Mouse (Mus musculus): ENCODE data around the gene Cdc42ep2.
A peak's percentile ranks its signal among the peaks of the same experiment; 100 is the strongest.

The Cdc42ep2 gene

DNA sequence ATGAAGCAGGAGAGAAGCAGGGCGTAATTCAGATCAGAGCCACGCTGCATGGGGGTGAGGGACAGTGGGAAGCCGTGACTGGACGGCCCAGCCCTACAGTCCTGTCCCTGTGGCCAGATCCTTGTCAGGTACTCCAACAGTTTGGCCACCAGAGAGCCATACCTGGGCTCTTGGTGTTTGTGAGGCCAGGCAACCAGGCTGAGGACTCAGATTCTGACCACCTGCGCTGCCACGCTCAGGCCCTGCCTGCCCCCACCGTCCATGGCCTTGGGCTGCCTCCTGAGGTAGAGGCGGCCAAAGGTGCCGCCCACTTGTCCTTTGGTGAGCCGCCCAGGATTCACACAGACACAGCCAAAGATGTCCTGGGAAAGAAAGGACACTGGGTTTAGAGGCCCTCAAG lies 16.0 kb upstream of the Cdc42ep2 start:
- DNase-seq (ENCODE audit: low spot score), result no peak

DNA sequence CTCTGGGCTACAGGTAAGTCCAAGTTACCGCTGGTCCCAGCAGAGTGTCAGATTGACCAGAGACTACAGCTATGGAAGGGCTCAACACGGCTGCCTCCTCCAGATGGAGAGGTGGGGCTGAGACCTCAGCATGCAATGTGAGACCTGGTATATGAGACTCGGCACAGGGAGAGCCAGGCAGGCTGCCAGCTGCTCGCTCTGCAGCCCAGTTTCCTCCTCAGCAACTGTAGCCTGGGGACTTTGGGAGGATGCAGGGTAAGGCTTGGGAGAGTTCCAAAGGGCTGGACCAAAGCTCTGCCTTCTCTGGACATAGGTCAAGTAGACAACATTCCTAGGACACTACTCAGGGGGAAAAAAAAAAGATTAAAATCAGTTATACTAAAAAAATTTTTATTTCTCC lies 15.6 kb upstream of the Cdc42ep2 start:
- DNase-seq (ENCODE audit: low spot score), result no peak

DNA sequence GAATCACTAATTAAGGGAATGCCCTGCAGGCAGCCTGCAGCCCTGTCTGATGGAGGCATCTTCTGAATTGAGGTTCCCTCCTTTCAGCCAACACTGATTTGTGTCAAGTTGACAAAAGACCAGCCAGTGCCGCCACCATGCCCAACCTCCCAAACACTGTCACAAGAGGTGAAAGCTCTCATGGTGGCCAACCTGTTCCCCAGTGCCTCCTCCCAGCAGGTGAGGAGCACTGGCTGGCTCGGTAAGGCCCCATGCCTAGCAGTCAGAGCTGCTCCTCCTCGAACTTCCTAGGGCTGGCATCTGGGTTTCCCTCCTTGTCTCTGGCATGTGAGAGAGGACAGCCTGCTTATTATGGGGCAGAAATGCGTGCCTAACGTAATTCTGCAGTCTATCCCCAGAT lies 15.1 kb upstream of the Cdc42ep2 start:
- DNase-seq (ENCODE audit: low spot score), result no peak

DNA sequence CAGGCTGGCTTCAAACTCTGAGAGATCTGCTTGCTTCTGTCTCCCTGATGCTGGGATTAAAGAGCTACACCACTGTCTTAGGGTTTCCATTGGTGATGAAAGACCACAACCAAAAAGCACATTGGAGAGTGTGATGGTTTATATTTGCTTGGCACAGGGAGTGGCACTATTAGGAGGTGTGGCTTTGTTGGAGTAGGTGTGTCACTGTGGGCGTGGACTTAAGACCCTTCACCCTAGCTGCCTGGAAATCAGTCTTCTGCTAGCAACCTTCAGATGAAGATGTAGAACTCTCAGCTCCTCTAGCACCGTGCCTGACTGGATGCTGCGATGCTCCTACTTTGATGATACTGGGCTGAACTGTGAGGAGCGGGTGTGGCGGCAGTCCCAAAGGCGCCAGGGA lies 13.9 kb upstream of the Cdc42ep2 start:
- DNase-seq (ENCODE audit: low spot score), result no peak

DNA sequence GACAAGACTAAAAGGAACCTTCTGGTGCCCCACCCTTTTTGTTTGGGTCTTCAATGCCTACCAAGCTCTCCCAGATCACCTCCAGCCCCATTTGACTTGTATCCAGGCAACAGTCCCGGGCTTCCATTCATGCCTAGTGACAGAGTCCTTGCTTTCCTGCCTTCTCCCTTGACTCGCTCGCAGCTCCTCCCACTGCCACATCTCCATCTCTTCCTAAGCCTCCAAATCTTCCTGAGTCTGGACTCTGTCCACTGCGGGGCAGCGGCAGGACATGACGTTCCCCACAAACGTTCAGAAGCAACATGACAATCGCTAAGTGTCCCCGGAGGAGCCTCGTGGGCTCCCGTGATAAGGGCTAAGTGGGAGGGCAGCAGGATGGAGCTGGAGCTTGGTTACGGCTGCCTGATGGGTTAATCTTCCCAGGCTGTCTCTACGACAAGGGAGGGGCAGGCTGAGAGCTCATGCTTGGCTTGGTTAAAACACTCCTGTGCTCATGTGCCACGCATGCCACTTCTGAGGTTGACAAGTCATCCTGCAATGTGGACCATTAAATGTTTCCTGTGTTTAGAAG lies 13.3 kb upstream of the Cdc42ep2 start:
- DNase-seq (ENCODE audit: low spot score), result no peak

DNA sequence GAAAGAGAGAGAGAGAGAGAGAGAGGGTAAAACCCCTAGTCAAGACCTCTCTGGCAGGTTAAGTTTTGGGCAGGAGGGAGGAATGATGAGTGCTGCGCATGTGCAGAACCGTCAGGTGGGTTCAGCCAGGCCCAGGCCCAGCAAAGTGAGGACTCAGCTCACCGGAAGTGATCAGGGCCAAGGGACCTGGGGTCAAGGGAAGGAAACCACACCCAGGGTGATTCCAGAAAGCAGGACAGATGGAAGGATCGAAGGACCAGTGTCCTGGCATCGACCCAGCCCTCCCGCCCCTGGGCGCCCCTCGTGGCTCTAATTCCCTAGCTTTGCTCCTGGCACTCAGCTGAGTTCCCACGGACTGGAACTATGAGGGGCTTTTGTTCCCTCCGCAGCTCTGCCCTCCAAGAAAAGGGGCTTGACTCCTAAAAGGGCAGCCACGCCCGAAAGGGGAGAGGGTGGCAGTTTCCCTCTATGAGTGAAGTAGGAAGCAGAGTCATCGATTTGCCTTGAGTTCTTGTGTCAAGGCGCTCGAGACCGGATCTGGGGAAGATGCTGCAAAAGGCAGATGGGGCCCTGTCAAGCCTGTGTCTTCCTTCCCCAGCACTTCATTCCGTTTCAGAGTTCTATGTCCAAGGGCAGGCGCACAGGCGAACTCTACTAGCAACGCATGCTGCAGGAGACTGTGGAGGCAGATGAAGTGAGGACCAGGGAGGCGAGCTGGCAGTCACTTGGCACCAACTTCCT lies 12.6 kb upstream of the Cdc42ep2 start:
- no peak for DNase-seq (ENCODE audit: low spot score)

DNA sequence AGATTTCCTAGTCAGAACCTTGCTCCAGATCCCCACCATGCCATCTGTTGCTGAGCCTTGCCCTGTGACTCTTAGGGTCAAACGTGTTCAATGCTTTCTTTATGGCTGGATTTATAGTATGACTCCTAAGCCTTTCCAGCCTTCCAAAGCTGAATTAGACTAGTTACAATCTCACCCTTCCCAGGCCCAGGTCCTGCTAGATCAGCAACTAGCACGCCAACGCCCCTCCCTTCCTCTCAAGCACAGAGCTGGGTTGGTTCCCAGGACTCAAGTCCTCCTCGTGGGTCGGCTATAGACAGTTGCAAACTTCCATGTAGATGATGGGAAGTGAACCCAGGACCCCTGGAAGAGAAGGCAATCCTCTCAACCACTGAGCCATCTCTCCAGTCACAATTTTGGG lies 11.1 kb upstream of the Cdc42ep2 start:
- no peak for DNase-seq (ENCODE audit: low spot score)

DNA sequence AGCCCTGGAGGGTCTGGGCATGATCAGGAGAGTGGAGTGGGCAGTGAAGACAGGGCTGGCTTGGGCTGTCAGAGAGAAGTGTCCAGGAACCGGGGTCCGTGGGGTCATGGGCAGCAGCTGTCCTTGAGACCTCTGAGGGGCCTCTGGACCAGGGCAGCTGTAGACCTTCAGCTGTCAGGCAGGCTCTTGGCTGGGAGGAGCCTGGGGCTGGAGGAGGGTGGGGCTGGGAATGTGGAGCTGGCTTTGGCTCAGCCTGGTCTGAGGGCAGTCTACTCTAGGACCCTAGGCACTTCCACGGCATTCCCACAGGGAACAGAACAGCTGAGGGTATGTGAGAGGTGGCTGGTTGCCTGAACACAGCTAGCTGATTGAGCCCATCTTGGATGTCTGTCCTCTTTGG lies 10.7 kb upstream of the Cdc42ep2 start:
- no peak for DNase-seq (ENCODE audit: low spot score)

DNA sequence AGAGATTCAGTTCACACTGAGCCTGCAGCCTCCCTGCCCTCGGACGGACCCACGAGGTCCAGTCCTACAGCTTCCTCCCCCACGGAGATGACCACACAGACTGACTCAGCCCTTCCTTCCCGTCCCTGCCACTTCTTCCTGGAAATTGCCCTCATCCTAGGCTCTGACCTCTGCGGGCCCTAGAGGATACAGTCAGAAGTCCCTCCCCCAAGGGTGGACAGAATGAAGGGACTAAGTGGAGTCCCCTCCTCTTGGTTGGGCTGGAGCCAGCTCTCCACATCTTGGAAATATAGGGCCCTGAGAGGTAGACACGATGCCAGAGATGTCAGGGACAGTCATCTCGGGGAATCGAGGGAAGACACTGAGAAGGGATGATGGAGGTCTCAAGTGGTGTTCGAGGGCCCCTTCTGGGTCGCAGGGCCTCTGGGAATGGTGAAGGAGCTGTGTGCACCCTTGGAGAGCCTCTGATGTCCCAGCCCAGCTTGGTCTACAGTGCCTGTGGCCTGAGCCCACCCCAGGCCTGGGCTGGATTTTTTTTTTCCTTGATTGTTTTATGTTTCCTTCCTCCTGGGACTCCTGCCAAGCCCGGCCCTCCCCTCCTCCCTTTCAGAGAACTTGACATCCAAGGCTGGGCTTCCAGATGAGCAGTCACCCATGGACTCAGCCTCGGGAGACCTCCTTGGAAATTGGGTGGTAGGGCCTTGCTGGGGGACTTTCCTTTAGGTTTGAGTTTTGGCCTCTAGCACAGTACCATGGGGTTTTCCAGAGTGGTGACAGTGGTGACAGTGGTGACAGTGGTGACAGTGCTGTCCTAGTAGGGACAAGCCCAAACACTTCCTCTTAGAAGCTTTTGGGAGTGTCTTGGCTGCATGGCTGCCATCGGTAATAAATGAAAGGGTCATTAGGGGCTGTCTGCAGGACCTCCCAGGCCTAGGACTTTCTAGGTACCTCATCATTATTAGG lies 5.3 kb upstream of the Cdc42ep2 start:
- no peak for DNase-seq (ENCODE audit: low spot score)

DNA sequence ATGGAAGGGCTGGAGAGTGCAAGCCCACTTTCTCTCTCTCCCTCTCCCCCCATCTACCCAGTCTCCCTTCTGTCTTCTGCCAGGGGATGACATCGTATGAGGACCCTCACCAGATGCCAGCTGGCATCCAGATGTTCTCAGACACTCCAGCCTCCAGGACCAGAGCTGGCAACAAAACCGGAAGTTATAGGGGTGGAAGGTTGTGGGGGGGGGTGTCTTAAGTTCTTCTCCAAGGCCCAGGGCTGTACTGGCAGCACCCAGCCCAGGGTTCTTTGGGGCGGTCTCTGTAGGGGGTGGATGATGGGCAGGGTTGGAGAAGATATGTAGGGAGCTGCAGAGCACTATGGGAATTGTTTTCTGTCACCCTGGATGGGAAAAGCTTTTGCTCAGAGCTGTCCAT lies 3.9 kb upstream of the Cdc42ep2 start:
- no peak for DNase-seq (ENCODE audit: low spot score)

DNA sequence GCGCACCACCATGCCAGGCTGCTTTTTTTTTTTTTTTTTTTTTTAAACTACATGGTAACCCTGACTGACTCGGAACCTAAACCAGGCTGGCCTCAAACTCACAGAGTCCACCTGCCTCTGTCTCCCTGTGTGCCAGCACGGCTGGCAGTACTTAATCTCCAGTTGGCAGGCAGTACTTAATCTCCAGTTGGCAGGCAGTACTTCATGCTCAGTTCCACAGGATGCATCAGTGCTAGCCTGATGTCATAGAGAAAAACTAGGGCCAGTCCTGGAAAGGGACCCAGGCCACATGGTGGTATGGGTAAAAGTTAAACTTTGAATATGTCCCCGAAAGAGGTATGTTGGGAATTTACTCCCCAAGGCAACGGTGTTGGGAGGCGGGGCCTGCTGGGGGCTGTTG lies 3.5 kb upstream of the Cdc42ep2 start:
- no peak for DNase-seq (ENCODE audit: low spot score)

DNA sequence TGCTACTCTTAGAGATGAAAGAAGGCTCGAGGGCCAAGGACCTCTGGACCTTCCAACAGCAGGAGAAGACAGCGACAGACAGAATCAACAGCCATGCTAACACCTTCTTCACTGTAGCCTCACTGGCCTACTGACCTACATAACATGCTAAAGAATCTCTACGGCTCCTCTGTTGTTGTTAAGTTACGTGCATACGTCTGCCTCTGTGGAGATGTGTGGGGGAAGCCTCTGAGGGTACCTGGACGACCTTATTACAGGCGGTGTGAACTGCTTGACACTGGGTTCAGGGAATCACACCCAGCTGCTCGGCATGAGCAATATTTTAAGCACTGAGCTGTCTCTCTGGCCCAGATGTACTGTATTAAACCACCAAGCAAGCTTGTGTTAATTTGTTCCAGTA lies 2.9 kb upstream of the Cdc42ep2 start:
- no peak for DNase-seq (ENCODE audit: low spot score)

DNA sequence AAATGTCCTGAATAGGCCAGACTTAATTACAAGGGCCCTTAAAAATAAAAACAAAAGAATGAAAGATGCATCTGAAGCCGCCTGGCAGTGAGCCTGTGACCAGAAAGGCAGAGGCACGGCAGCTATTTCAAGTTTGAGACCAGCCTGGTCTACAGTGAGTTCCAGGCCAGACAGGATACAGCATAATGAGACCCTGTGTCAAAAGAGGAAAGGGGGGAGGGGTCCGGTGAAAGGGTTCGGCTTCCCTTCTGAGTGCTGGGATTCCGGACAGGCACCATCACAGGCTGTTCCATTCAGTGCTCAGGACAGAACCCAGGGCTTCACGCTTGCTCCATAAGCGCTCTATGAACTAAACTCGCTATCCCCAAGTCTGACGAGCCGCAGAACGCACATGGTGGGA lies 2.4 kb upstream of the Cdc42ep2 start:
- no peak for DNase-seq (ENCODE audit: low spot score)

DNA sequence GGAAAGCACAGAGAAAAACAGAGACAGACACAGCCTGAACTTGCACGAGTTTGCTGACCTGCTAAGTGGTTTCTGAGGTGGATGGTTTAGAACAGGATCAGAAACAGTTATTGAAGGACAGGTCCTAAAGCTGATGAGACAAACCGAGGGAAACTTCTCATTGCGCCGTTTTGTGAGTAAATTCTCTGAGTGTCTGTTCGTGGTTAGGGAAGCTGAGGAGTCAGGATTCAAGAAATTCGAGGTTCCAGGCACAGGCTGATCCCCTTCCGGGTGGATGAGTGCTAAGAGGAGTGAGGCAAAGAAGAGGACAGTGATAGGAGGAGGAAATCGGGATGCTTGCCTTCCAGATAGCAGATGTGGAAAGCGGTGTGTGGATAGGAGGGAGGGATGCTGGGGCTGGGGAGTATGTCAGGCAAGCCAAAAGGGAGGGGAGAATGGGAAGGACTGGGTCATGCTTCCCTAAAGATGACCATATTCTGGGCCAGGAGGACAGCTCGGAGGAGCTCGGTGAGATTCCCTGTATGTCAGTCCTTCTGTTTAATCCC lies 767 bp upstream of the Cdc42ep2 start:
- no peak for DNase-seq (ENCODE audit: low spot score)

DNA sequence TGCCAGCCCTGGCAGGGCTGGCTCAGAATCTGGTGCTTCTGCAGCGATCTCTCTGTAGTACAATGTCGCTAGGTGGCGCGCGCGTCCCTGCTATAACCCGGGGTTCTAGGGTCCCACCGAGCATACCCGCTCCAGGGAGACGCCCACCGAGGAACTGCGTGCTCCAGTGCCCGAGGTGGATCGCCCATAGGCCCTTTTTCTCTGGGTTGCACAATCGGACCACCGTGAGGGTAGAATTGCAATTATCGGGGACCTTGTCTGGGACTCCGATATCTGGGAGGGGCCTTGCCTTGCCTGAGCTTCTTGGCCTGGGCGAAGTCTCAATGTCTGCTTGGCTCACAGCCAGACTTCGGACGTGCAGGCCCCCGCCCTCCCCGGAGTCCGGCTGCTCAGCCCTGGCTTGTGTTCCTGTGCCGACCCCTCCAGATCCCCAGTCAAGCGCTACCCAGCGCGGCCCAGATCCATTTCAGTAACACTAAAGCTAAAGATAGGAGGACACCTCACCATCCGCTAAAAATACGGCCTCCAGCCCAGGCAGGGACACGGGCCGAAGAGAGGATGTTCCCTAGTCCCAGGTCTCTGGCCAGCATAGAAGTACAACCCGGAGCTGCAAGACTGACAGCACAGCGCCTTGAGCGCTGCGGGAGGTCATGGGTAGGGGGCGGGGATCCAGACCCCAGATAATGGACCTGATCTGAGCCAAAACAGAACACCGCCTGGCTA lies 465 bp downstream of the Cdc42ep2 start:
- DNase-seq (ENCODE audit: low spot score), result peak; percentile 88

DNA sequence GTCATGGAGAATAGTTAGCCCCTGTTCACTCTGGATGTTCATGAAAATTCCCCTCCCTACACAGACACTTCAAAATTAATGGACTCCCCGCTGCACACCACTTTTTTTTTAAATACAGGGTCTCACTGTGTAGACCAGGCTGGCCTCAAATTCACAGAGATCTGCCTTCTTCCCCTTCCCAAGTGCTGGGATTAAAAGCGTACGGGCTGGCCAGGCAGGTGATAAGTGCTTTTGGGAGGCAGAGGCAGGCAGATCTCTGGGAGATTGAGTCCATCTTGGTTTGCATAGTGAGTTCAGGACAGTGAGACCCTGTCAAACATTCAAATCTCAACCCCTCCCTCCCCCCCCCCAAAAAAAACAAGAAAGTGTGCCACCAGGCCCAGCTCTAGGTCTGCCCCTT lies 1.7 kb downstream of the Cdc42ep2 start:
- DNase-seq (ENCODE audit: low spot score), result no peak

DNA sequence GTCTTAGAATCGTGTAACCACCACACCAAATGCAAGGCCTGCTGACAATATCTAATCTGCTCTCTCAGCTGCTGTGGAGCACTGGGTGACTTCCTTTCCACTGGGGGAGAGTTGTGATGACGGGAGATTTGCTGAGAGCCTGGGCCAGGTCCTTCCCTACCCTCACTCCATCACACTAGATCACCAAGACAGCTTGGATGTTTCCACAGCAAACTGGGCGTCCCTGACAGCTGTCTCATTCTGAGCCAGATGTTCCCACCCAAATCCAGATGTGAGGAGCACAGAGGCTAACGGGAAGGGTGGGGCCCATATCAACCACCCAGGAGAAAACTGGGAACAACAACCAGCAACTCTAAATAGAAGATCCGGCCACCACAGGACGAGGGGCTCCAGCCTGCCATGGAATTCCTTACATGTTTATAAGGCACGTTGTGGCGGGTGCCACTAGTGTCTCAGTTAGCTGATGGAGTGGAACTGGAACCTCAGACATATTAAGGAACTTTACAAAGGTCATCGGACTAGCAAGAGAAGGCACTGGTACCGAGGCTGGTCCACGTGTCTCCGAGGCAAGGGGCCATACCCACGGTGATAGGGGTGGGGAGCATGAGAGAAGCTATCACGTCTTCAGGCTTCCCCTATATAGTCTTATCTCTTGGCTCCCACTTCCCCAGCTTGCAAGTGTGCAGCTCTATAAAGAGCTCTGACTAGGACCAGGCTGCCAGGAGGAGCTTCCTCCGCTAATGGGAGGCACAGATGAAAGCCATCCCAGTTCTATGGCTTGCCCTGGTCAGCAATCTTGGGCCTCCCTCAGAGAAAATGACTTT lies 2.3 kb downstream of the Cdc42ep2 start:
- no peak for DNase-seq (ENCODE audit: low spot score)

DNA sequence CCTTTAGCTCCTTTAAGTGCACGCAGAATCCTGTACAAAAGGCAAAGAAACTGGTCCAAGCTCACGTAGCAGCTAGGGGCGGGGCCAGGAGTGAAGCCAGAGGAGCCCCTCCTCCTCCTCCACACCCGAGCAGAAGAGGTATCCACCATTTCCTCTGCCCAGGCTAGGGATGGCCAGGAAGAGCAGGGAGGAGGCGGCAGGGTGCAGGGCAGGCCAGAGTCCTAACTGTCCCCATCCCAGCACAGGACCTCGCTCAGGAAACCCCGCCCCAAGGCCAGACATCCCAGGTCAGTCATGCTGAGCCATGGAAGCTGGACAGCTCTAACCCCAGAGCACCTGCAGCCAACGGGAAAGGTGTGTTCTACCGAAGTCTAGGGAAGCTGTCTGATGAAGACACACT lies 2.9 kb downstream of the Cdc42ep2 start:
- no peak for DNase-seq (ENCODE audit: low spot score)

DNA sequence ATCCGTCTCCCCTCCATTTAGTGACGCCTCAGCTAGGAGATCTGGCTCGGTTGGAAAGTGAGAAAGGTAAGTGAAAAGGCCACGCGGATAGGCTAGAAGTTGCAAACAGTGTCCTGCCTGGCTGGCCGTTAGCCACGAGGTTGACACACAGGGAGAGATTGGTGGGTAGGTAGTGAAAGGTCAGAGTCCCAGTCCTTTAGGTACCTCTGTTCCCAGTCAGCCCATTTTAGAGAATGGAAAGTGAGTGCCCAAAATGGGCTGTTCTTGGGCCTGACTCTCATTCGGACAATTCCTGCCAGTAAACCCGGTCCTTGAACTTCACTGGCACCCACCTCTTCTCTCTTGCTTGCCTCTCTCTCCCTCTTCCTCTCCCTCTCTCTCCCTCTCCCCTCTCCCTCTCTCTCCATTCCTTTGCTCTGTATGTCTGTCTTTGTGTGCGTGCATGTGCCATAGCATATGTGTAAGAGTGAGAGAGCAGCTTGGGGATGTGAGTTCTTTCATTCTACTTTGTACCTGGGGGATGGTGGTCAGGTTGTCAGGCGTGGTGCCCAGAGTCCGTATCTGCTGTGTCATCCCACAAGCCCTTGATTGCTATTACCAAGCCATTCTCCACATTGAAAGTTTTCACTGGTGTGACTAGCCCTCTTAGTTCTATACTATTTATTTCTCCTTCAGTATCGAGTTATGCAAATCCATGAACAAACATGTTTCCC lies 11.5 kb downstream of the Cdc42ep2 start, which contains the start of gene Dpf2:
Dpf2 (minus strand) TSS at position 4 of the 713 bp plus-strand sequence.
- DNase-seq (ENCODE audit: low spot score), result no peak
